Mouse (Mus musculus): ENCODE data around the gene Fam102b. TPM values are rescaled to one million over a fixed set of nuclear protein-coding genes. Genes with fewer than 3 reads are reported as not detected.

The Fam102b gene
- polyA plus RNA-seq, 1 experiment from 2014 or later = 18.2 TPM

DNA sequence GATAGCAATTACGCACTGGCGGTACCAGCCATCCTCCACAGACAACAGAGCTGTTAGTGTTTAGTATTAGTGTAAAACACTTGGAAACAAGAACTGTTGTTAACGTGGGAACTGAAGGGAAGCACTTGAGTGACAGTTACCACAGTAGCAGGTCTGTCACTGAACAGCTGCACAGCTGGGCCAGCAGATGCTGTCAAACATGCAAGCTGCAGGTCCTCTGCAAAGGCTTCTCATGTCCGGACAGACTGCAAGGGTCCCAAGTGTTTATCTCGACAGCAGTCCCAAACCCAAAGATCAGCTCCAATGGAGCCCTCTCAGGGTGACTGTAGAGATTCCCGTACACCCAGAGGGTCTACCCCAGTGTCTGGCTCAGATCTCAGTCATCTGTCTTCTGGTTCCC, 45.5 kb downstream of the Fam102b start:
- 85% methylated on average over 6 of the region's 6 CpGs for WGBS

DNA sequence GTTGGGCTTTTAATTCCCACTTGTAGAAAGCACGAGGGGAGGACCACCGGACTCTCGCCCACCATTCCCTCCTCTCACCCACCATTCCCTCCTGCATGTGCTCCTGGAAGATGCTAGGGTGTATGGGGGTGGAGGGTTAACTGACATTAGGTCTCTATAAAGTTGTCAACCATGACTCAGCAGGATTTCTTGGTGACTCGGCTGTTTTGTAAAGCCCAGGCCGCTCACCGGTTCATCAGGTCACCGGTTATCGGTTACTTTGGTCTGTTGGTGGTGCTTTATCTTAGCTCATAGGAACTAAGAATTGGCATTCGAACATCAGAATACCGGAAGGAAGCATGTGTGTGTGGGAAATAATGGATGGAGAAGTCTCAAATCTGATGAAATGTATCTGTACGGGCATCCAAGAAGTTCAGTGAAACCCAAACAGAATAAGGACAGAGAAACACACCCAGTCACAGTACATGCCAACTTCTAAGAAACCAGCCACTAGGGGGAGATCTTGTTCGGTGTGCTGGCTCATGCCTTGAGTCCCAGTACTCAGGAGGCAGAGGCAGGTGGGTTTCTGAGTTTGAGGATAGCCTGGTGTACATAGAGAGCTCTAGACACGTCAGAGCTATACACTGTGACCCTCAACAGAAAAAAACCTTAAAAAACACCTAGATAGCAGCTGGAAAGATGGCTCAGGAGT, 49.9 kb downstream of the Fam102b start:
- H3K4me3 ChIP-seq (ENCODE audit: low read depth, low read length) = no peak overlapping the region
- H3K9ac ChIP-seq (ENCODE audit: low read length) = no peak overlapping the region
- no peak for ATAC-seq (ENCODE audit: insufficient read depth, low FRiP score, low TSS enrichment)
- H3K27ac ChIP-seq (ENCODE audit: low read depth, low read length) = no peak overlapping the region
- 96% methylated on average over 13 of the region's 13 CpGs for WGBS
- H3K4me2 ChIP-seq (ENCODE audit: low read depth) = no peak overlapping the region
- DNase-seq (ENCODE audit: low spot score) = no peak
- H3K27me3 ChIP-seq (ENCODE audit: control insufficient read depth, insufficient read depth, low read length) = no peaks in the 10 kb centered on the region
- H3K9me3 ChIP-seq (ENCODE audit: control insufficient read depth, low read length) = no peaks in the 10 kb centered on the region
- H3K4me1 ChIP-seq (ENCODE audit: control insufficient read depth, insufficient read depth, low read length) = no peaks in the 10 kb centered on the region
- H3K36me3 ChIP-seq (ENCODE audit: control insufficient read depth, insufficient read depth, low read length) = peaks cover 7% of the 10 kb centered on the region

More for the DNA sequence above, 45.5 kb downstream of the Fam102b start:
- H3K4me3 ChIP-seq (ENCODE audit: low read depth, low read length) = no peak overlapping the region
- H3K4me1 ChIP-seq (ENCODE audit: control insufficient read depth, insufficient read depth, low read length) = no peaks in the 10 kb centered on the region
- H3K9me3 ChIP-seq (ENCODE audit: control insufficient read depth, low read length) = no peaks in the 10 kb centered on the region
- H3K27me3 ChIP-seq (ENCODE audit: control insufficient read depth, insufficient read depth, low read length) = no peaks in the 10 kb centered on the region
- no peak overlapping the region for H3K27ac ChIP-seq (ENCODE audit: low read depth, low read length)
- no peak overlapping the region for H3K9ac ChIP-seq (ENCODE audit: low read length)
- H3K4me2 ChIP-seq (ENCODE audit: low read depth) = no peak overlapping the region
- H3K36me3 ChIP-seq (ENCODE audit: control insufficient read depth, insufficient read depth, low read length) = peaks cover 5% of the 10 kb centered on the region
- DNase-seq (ENCODE audit: low spot score) (no peak), ATAC-seq (ENCODE audit: insufficient read depth, low FRiP score, low TSS enrichment) (no peak)

DNA sequence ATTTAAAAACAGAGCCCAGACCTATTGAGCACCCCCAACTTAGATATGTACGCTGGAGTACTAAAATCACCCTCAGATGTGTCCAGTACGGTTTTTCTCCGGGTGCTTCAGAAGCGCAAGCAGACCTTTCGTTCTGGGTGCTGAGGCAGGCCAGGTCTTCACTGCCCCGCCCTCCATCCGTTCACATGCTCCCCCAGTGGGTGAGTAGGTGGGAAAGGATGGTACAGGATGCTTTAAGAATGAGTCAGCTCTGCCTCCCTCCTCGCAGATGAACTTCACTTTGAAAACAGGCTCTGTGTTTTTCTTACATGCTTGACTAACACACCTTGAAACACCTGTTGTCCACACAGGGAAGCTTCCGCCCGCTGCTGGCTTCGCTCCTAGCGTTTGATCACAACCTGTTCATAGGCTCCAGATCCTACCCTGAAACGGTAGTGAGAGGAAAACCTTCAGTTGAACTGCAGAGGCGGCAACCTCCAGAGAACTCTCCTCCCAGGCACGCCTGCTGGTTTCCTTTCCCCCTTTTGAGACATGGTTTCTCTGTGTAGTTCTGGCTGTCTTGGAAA, 52.4 kb downstream of the Fam102b start:
- H3K4me2 ChIP-seq (ENCODE audit: low read depth) = no peak overlapping the region
- DNase-seq (ENCODE audit: low spot score) = no peak
- no peaks in the 10 kb centered on the region for H3K4me1 ChIP-seq (ENCODE audit: control insufficient read depth, insufficient read depth, low read length)
- no peaks in the 10 kb centered on the region for H3K9me3 ChIP-seq (ENCODE audit: control insufficient read depth, low read length)
- 84% methylated on average over 15 of the region's 15 CpGs for WGBS
- ATAC-seq (ENCODE audit: insufficient read depth, low FRiP score, low TSS enrichment) = no peak
- H3K27ac ChIP-seq (ENCODE audit: low read depth, low read length) = no peak overlapping the region
- no peaks in the 10 kb centered on the region for H3K27me3 ChIP-seq (ENCODE audit: control insufficient read depth, insufficient read depth, low read length)
- H3K9ac ChIP-seq (ENCODE audit: low read length) = no peak overlapping the region
- H3K36me3 ChIP-seq (ENCODE audit: control insufficient read depth, insufficient read depth, low read length) = peaks cover 7% of the 10 kb centered on the region
- H3K4me3 ChIP-seq (ENCODE audit: low read depth, low read length) = no peak overlapping the region

DNA sequence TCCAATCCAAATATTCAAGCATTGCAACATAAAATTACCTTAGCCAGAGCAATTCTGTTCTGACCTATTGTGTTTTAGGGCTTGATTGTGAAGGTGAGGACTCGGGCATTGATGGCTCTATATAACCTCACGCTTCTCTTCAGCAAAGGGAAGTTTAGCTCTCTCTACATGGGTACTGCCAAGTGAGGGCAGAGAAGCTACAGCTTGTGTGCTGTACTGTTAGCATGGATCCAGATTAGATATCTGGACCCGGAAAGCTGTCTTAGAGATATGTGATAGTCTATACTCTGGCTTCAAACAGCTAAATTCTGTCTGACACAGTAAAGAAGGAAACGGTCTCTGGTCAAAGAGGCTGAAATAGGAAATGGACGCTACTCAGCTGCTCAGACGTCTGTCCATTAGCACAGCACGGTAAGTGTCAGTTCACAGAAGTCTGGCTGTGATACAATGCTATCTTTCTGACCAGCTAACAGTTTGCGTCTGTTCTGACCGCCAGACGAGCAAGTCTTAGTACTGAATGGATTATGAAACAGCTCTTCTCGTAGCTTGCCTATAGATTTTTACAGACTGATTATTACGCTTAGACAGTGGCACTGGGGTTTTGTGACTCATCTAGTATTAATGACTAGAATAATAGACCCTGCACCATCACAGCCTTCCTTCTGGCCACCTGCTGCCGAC, 53.3 kb downstream of the Fam102b start:
- WGBS = 86% methylated on average over 13 of the region's 13 CpGs
- Histone ChIP-seq H3K4me1 (ENCODE audit: control insufficient read depth, insufficient read depth, low read length) (no peaks in the 10 kb centered on the region), H3K9ac (ENCODE audit: low read length) (no peak overlapping the region), H3K27me3 (ENCODE audit: control insufficient read depth, insufficient read depth, low read length) (no peaks in the 10 kb centered on the region), H3K4me3 (ENCODE audit: low read depth, low read length) (no peak overlapping the region), H3K27ac (ENCODE audit: low read depth, low read length) (no peak overlapping the region), H3K36me3 (ENCODE audit: control insufficient read depth, insufficient read depth, low read length) (peaks cover 5% of the 10 kb centered on the region; the same call in 1 of the 2 replicates), H3K4me2 (ENCODE audit: low read depth) (no peak overlapping the region), H3K9me3 (ENCODE audit: control insufficient read depth, low read length) (no peaks in the 10 kb centered on the region)
- ATAC-seq (ENCODE audit: insufficient read depth, low FRiP score, low TSS enrichment) = no peak
- no peak for DNase-seq (ENCODE audit: low spot score)

DNA sequence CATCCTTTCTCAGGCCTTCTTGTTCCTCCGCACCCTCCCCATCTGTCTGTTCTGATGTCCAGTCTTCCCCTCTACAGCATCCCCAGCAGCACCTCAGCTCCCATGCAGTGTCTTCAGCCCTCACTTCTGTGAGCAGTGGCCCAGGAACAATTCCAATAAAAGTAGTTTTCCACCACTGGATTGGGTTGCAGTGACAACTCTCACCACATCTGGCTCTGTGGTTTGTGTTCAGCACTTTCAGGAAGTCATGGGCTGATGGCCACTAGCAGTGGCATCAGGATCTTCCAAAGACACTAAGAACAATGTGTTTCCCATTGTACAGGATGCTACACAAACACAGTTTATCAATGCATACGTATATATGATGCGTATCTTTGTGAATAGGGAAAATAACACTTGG, 61.4 kb downstream of the Fam102b start:
- DNase-seq (ENCODE audit: low spot score) = no peak

DNA sequence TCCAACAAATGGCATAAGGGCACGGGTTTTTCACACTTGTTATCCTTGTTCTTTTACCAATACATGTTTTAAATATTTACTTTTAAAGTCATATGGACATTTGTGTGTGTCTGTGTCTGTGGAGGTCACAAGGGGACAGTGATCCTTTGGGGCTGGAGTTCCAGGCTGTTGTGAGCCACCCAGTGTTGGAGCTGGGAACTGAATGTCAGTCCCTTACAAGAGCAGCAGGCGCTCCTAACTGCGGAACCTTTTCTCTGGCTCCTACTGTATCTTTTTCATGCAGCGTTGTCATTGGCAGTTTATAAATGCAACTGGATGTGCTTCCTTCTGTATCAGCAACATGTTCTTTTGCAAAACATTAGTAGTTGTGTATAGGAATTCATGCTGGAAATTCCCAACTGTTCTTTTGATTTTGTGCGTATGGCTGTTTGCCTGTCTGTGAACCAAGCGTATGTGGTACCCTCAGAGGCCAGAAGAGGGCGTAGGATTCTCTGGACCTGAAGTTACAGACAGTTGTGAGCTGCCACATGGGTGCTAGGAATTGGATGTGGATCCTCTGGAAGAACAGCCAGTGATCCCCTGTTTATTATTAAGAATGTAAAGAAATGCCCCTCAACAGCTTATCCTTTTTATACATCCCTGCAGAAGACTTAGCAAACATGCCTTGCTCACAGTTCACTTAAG, 62.9 kb downstream of the Fam102b start:
- Histone ChIP-seq H3K4me1 (ENCODE audit: control insufficient read depth, insufficient read depth, low read length) (peaks cover 6% of the 10 kb centered on the region; the same call in 1 of the 2 replicates), H3K27me3 (ENCODE audit: control insufficient read depth, insufficient read depth, low read length) (no peaks in the 10 kb centered on the region), H3K36me3 (ENCODE audit: control insufficient read depth, insufficient read depth, low read length) (no peaks in the 10 kb centered on the region), H3K4me3 (ENCODE audit: low read depth, low read length) (no peak overlapping the region), H3K27ac (ENCODE audit: low read depth, low read length) (no peak overlapping the region), H3K4me2 (ENCODE audit: low read depth) (no peak overlapping the region), H3K9ac (ENCODE audit: low read length) (no peak overlapping the region), H3K9me3 (ENCODE audit: control insufficient read depth, low read length) (no peaks in the 10 kb centered on the region)
- DNase-seq (ENCODE audit: low spot score) (no peak), ATAC-seq (ENCODE audit: insufficient read depth, low FRiP score, low TSS enrichment) (no peak)
- 74% methylated on average over 7 of the region's 7 CpGs for WGBS

More for the DNA sequence above, 61.4 kb downstream of the Fam102b start:
- H3K9ac ChIP-seq (ENCODE audit: low read length) = no peak overlapping the region
- peaks cover 4% of the 10 kb centered on the region; the same call in 1 of the 2 replicates for H3K4me1 ChIP-seq (ENCODE audit: control insufficient read depth, insufficient read depth, low read length)
- no peak for ATAC-seq (ENCODE audit: insufficient read depth, low FRiP score, low TSS enrichment)
- H3K27me3 ChIP-seq (ENCODE audit: control insufficient read depth, insufficient read depth, low read length) = no peaks in the 10 kb centered on the region
- no peaks in the 10 kb centered on the region for H3K36me3 ChIP-seq (ENCODE audit: control insufficient read depth, insufficient read depth, low read length)
- no peak overlapping the region for H3K4me3 ChIP-seq (ENCODE audit: low read depth, low read length)
- no peak overlapping the region for H3K27ac ChIP-seq (ENCODE audit: low read depth, low read length)
- 92% methylated on average over 3 of the region's 3 CpGs for WGBS
- H3K4me2 ChIP-seq (ENCODE audit: low read depth) = no peak overlapping the region
- H3K9me3 ChIP-seq (ENCODE audit: control insufficient read depth, low read length) = no peaks in the 10 kb centered on the region

DNA sequence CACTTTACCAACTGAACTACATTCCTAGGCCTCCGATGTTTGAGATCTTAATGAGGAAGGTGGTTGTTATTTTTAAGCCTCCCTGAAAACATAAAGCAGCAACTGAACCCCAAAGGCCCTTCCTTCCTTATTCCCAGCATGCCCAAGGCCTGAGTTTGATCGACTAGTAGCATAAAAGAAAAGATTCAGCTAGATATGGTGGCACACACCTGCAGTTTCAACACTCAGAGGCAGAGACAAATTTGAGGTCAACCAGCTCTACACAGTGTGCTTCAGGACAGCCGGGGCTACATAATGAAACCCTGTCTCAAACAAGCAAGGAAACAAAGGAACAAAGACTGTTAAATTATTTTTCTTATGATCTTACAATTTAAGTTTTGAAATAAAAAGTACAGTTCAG, 63.6 kb downstream of the Fam102b start:
- H3K4me1 ChIP-seq (ENCODE audit: control insufficient read depth, insufficient read depth, low read length) = peaks cover 6% of the 10 kb centered on the region; the same call in 1 of the 2 replicates
- no peak for ATAC-seq (ENCODE audit: insufficient read depth, low FRiP score, low TSS enrichment)
- H3K4me3 ChIP-seq (ENCODE audit: low read depth, low read length) = no peak overlapping the region
- WGBS = 92% methylated on average over 3 of the region's 3 CpGs
- no peak overlapping the region for H3K4me2 ChIP-seq (ENCODE audit: low read depth)
- no peaks in the 10 kb centered on the region for H3K9me3 ChIP-seq (ENCODE audit: control insufficient read depth, low read length)
- no peak for DNase-seq (ENCODE audit: low spot score)
- H3K27me3 ChIP-seq (ENCODE audit: control insufficient read depth, insufficient read depth, low read length) = no peaks in the 10 kb centered on the region
- H3K27ac ChIP-seq (ENCODE audit: low read depth, low read length) = no peak overlapping the region
- no peak overlapping the region for H3K9ac ChIP-seq (ENCODE audit: low read length)
- no peaks in the 10 kb centered on the region for H3K36me3 ChIP-seq (ENCODE audit: control insufficient read depth, insufficient read depth, low read length)

DNA sequence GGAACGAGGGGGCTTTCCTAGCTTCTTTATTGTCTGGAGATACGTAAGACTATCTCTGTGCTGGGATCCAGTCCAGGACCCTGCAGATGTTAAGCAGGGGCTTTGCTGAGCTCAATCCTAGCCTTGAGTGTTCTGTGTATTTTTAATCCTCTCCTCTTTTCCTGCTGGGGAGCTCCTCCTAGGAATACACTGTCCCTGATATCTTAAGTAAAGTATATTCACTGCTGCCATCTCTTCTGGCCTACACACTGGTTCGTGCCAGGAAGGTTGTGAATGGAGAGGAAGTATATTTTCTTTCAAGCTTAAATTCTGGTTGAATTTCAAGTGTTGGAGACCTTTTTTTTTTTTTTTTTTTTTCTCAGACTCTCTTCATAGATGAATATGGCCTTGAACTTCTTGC, 64.1 kb downstream of the Fam102b start:
- H3K4me2 ChIP-seq (ENCODE audit: low read depth) = no peak overlapping the region
- 88% methylated on average over 3 of the region's 3 CpGs for WGBS
- no peak for ATAC-seq (ENCODE audit: insufficient read depth, low FRiP score, low TSS enrichment)

More for the DNA sequence above, 64.1 kb downstream of the Fam102b start:
- H3K9ac ChIP-seq (ENCODE audit: low read length) = no peak overlapping the region
- H3K36me3 ChIP-seq (ENCODE audit: control insufficient read depth, insufficient read depth, low read length) = no peaks in the 10 kb centered on the region
- peaks cover 6% of the 10 kb centered on the region; the same call in 1 of the 2 replicates for H3K4me1 ChIP-seq (ENCODE audit: control insufficient read depth, insufficient read depth, low read length)
- no peak overlapping the region for H3K27ac ChIP-seq (ENCODE audit: low read depth, low read length)
- H3K9me3 ChIP-seq (ENCODE audit: control insufficient read depth, low read length) = no peaks in the 10 kb centered on the region
- H3K27me3 ChIP-seq (ENCODE audit: control insufficient read depth, insufficient read depth, low read length) = no peaks in the 10 kb centered on the region
- no peak overlapping the region for H3K4me3 ChIP-seq (ENCODE audit: low read depth, low read length)
- no peak for DNase-seq (ENCODE audit: low spot score)
